Mouse (Mus musculus) midbrain, embryonic 12.5 days (tissue): ENCODE results near the gene Gm5460. TPM values are rescaled to one million over a fixed set of nuclear protein-coding genes. Genes with fewer than 3 reads are reported as not detected.

Experiments
- ATAC-seq: fragments of 200-750 bp; cut with Nextera tagmentation; 2 replicates; pipeline ENCODE4 v1.8.0; 2017; ENCODE audit warnings: low read depth, moderate TSS enrichment, moderate library complexity; ENCODE audit not compliant: low FRiP score
- H3K27ac ChIP-seq: fragments of 300-500 bp; sonication (generic); replicated peaks from 2 replicates; pipeline ENCODE4 v1.5.1; 2016; ENCODE audit warnings: mild to moderate bottlenecking
- H3K27me3 ChIP-seq: fragments of 300-500 bp; sonication (generic); 2 replicates; pipeline ENCODE4 v1.6.1; 2016; ENCODE audit warnings: mild to moderate bottlenecking
- H3K36me3 ChIP-seq: fragments of 300-500 bp; sonication (generic); 2 replicates; pipeline ENCODE4 v1.6.1; 2016
- H3K4me1 ChIP-seq: fragments of 300-500 bp; sonication (generic); 2 replicates; pipeline ENCODE4 v1.6.1; 2016
- H3K4me2 ChIP-seq: fragments of 300-500 bp; sonication (generic); replicated peaks from 2 replicates; pipeline ENCODE4 v1.6.1; 2016; ENCODE audit warnings: mild to moderate bottlenecking, moderate library complexity
- H3K4me3 ChIP-seq: fragments of 300-500 bp; sonication (generic); 2 replicates; pipeline ENCODE4 v1.5.1; 2016; ENCODE audit warnings: mild to moderate bottlenecking
- H3K9ac ChIP-seq: fragments of 300-500 bp; sonication (generic); replicated peaks from 2 replicates; pipeline ENCODE4 v1.6.1; 2016; ENCODE audit warnings: mild to moderate bottlenecking, moderate library complexity
- H3K9me3 ChIP-seq: fragments of 300-500 bp; sonication (generic); 2 replicates; pipeline ENCODE4 v1.6.1; 2016; ENCODE audit warnings: mild to moderate bottlenecking
- WGBS: fragments of 180-500 bp; shearing (Covaris S2); methylation state at CpG from one replicate; pipeline ENCODE4 v1.1.7; 2016; 5-methylcytosine and 5-hydroxymethylcytosine counted together
- polyA plus RNA-seq: library from polyadenylated mRNA; unstranded; fragments of >200 nt; fragmentation: Nextera tagmentation; extraction: Ambion mirVana; gene quantifications from 2 replicates; pipeline ENCODE4 v1.2.1, GENCODE M21; 2016

The Gm5460 gene
- polyA plus RNA-seq: not detected in 2 replicates

DNA sequence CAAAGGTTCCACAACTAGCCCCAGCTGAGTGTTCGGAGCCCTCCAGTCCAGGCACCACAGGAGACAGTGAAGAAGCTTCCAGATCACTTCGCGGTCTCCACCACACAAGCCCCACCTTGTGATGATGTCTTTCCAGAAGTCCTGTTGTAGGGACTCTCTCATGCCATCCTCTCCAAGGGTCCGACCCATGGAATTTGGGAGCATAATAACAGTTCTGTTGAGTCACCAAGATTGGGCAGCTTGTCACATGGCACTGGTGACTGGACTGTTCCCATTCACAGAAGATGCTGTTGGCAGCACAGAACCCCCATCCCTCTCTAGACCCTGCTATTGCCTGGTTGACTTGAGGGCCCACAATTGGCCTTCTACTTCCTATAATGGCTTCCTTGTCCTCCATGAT, at the start of gene Gm5460:
TSS of gene Gm5460 (plus strand) at position 378 of the 400 bp plus-strand sequence.
- Histone ChIP-seq H3K4me2 (no peak within 1 kb of the TSS), H3K4me1 (no peaks in the 10 kb centered on the region), H3K27me3 (no peaks in the 10 kb centered on the region), H3K27ac (no peak within 1 kb of the TSS), H3K9ac (no peak within 1 kb of the TSS), H3K4me3 (no peak within 1 kb of the TSS), H3K9me3 (no peaks in the 10 kb centered on the region), H3K36me3 (no peaks in the 10 kb centered on the region)
- WGBS: 90% methylated on average over 4 of the region's 4 CpGs
- no peak for ATAC-seq

DNA sequence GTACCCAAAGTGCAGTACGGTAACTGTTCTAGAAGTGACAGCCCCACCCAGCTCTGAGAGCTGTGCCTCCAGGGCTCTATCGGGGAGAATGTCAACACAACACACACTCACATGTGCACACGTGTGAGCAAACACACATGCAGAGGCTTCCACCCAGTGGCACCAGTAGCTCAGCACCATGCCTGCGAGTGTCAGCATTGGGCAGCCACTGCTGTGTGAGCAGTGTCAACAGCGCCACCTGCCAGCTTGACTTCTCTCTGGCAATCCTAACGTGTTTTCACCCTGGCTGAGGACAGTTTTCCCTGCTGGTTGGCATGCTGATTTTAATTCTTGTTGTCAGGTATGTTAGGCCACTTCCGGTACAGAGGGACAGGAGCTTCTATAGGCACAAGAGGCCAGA, 43.9 kb upstream of the Gm5460 start:
- Histone ChIP-seq H3K9ac (no peak overlapping the region), H3K4me1 (no peaks in the 10 kb centered on the region), H3K36me3 (no peaks in the 10 kb centered on the region), H3K4me3 (no peak overlapping the region), H3K27ac (no peak overlapping the region), H3K9me3 (no peaks in the 10 kb centered on the region), H3K27me3 (no peaks in the 10 kb centered on the region), H3K4me2 (no peak overlapping the region)
- ATAC-seq: no peak
- 46% methylated on average over 7 of the region's 7 CpGs for WGBS

DNA sequence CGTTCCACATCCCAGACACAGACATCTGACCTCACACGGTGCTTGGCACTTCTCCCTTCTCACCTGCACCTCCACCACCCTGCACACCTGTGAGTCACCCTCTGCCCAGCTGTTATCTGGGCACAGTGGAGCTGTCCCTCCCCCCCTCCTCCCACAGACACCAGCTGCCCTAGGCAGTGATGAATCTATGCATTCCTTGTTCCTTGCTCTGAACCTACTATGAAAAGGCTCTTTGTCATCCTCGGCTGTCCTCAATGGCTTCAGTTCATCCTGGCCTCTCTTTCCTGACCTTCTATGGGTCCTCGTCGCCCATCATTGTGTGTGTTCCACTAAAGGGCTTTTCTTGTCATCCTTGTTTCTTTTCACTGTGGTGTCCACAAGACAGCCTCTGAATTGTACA, 41.8 kb upstream of the Gm5460 start:
- WGBS: 58% methylated on average over 5 of the region's 5 CpGs

DNA sequence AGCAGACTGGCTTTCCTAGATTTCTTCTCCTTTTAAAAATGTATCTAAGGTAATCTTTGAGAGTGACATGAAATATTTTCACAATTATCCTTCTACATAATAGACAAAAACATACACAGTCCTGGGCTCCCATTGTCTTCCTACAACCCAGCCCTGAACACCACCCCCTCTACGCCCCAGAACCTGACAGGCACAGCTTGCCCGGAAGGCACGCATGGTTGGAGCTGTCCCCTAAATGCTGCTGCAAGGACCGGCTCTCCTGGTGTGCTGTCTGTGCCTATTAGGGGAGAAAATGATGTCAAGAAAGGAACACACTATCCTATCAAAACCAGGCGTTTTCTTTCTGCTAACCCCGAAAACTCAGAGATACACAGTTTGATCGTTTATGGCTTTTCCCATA, 38.8 kb upstream of the Gm5460 start:
- no peak overlapping the region for H3K27ac ChIP-seq
- no peak overlapping the region for H3K4me3 ChIP-seq
- peaks cover 8% of the 10 kb centered on the region; the same call in 1 of the 2 replicates for H3K4me1 ChIP-seq
- no peaks in the 10 kb centered on the region for H3K9me3 ChIP-seq
- no peaks in the 10 kb centered on the region for H3K36me3 ChIP-seq
- 41% methylated on average over 7 of the region's 7 CpGs for WGBS
- ATAC-seq: no peak
- H3K27me3 ChIP-seq: peaks cover 12% of the 10 kb centered on the region
- no peak overlapping the region for H3K9ac ChIP-seq
- no peak overlapping the region for H3K4me2 ChIP-seq

More for the DNA sequence above, 41.8 kb upstream of the Gm5460 start:
- ATAC-seq: no peak
- no peak overlapping the region for H3K4me3 ChIP-seq
- H3K4me2 ChIP-seq: no peak overlapping the region
- no peaks in the 10 kb centered on the region for H3K36me3 ChIP-seq
- H3K27me3 ChIP-seq: peaks cover 12% of the 10 kb centered on the region
- H3K9ac ChIP-seq: no peak overlapping the region
- H3K4me1 ChIP-seq: peaks cover 8% of the 10 kb centered on the region; the same call in 1 of the 2 replicates
- H3K9me3 ChIP-seq: no peaks in the 10 kb centered on the region
- H3K27ac ChIP-seq: no peak overlapping the region

DNA sequence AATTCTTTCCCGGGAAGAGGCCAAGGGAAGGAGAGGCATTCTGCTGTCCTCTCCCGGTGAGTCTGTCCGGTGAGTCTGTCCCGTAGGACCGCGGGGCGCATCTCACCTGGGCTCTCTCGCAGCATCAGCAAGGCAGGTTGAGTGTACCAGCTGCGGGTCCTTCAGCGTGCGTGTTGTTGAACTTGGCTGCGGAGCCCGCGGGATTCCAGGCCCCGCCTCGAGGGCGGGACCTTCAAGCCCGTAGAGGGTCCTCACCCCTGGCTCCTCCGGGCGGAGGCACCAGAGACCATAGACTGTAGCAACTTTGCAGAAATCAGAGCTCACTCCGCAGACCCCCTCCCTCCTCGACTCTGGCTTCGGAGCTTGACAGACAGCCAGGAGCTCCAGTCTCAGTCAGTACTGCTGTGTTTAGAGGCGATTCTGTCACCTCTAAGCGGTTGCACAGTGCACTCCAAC, 37.9 kb upstream of the Gm5460 start, which contains the start of gene Zfp488:
TSS of gene Zfp488 (minus strand) at position 161 of the 456 bp plus-strand sequence.
- 3% methylated on average over 25 of the region's 25 CpGs for whole genome bisulfite sequencing
- ATAC-seq: peak; percentile 62; the same call in 1 of the 2 replicates

DNA sequence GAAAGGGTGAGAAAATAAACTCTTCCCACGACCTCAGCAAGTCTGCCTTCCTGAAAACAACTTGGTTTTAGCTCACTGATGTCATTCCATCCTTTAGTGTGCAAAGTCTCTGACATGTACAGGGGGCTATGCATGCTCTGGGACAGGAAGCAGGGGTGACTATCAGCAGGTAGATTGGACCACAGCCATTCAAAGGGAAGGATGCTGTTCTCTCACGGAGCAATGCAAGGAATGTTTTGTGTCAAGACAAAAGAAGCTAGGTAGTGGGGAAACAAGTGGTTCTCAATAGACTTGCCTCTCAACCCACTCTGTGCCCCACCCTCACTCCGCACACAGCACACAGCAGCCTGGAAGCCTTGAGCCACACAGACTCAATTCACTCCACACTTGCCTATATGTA, 27.4 kb upstream of the Gm5460 start:
- WGBS: 62% methylated on average over 3 of the region's 3 CpGs
- Histone ChIP-seq H3K9me3 (no peaks in the 10 kb centered on the region), H3K9ac (no peak overlapping the region), H3K27me3 (no peaks in the 10 kb centered on the region), H3K4me3 (no peak overlapping the region), H3K27ac (no peak overlapping the region), H3K36me3 (no peaks in the 10 kb centered on the region), H3K4me2 (no peak overlapping the region), H3K4me1 (no peaks in the 10 kb centered on the region)
- no peak for ATAC-seq

More for the DNA sequence above, 37.9 kb upstream of the Gm5460 start, which contains the start of gene Zfp488:
- H3K4me2 ChIP-seq: peak within 1 kb of the TSS; percentile 83
- peaks cover 12% of the 10 kb centered on the region for H3K27me3 ChIP-seq
- peak within 1 kb of the TSS; percentile 42 for H3K4me3 ChIP-seq
- no peak within 1 kb of the TSS for H3K27ac ChIP-seq
- H3K9ac ChIP-seq: peak within 1 kb of the TSS; percentile 55; the same call in 1 of the 2 replicates
- H3K9me3 ChIP-seq: no peaks in the 10 kb centered on the region
- no peaks in the 10 kb centered on the region for H3K36me3 ChIP-seq
- peaks cover 8% of the 10 kb centered on the region; the same call in 1 of the 2 replicates for H3K4me1 ChIP-seq

DNA sequence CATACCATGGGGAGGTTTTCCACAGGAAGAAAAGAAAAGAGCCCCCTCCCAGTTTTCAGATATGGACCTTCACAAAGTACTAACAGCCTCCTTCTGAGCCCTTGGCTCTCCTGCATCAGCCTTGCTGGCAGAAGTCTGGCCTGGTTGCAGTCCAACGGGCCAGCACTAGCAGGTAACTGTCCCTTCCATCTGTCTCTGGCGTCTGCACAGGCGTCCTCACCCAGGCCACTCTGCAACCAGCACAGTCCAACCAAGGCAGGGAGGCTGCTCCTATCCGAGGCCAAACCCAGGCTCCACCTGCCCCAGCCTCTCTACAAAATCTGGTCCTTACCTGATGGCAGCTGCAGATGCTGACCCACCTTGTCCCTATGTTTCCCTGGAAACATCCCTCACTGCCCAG, 24.6 kb upstream of the Gm5460 start:
- Histone ChIP-seq H3K9me3 (no peaks in the 10 kb centered on the region), H3K4me2 (no peak overlapping the region), H3K4me1 (no peaks in the 10 kb centered on the region), H3K9ac (no peak overlapping the region), H3K36me3 (no peaks in the 10 kb centered on the region), H3K4me3 (no peak overlapping the region), H3K27ac (no peak overlapping the region), H3K27me3 (no peaks in the 10 kb centered on the region)
- WGBS: 77% methylated on average over 4 of the region's 4 CpGs
- no peak for ATAC-seq

DNA sequence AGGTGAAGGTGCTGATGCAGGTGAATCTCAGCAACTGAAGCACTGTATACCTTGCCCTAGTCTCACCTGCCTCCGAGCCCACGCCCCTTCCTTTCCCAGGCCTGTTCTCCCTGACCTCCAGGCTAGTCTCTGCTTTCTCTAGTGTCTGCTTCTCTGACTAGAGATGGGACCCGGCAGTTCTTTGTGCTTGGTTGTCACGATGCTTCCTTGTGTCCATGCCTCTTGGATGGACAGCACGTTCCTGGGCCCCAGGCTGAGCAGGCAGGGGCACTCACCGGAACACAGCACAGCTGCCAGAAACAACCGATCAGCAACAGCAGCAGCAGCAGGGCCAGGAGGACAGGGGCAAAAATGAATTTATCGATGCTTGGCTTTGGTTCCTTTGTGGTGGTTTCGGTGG, 23.5 kb upstream of the Gm5460 start:
- Histone ChIP-seq H3K36me3 (no peaks in the 10 kb centered on the region), H3K27ac (no peak overlapping the region), H3K9ac (no peak overlapping the region), H3K4me2 (no peak overlapping the region), H3K4me1 (no peaks in the 10 kb centered on the region), H3K27me3 (no peaks in the 10 kb centered on the region), H3K9me3 (no peaks in the 10 kb centered on the region), H3K4me3 (no peak overlapping the region)
- WGBS: 91% methylated on average over 9 of the region's 9 CpGs
- no peak for ATAC-seq

DNA sequence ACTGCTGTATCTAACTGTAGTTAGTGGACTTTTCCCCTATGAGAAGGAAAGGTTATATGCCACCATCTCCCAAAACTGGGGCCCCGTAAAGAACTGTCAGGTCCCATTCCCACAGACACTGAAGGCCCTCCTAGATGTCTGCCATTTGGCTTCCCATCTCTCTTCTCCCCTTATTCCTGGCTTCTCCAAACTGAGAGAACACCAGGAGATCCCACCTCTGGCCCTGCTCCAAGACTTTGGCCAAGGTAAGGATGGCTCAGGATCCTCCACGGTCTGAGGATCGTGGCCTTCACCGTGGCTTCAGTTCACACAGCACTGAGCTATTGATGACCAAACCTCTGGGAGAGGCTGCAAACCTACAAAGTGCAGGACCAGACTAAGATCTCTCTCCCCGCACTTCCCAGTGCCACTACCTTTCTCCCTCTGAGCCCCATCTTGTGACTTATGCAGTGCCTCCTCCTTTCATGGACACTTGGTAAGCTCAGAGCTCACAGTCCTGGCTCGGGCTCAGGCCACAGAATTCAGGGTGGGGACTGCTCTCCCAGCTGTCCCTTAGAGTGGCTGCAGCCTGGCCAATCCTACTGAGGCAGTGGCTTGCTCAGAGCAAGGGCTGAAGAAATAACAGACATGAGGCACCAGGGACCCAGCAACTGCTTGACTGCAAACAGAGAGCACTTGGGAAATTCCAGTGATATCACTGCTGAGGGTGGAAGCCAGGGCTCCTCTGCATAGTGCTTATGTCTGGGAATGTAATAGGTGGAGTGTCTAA, 22.9 kb upstream of the Gm5460 start:
- H3K27ac ChIP-seq: no peak overlapping the region
- no peak overlapping the region for H3K9ac ChIP-seq
- no peaks in the 10 kb centered on the region for H3K4me1 ChIP-seq
- 90% methylated on average over 6 of the region's 6 CpGs for WGBS
- H3K4me3 ChIP-seq: no peak overlapping the region
- no peak for ATAC-seq
- no peak overlapping the region for H3K4me2 ChIP-seq
- no peaks in the 10 kb centered on the region for H3K27me3 ChIP-seq
- no peaks in the 10 kb centered on the region for H3K9me3 ChIP-seq
- no peaks in the 10 kb centered on the region for H3K36me3 ChIP-seq

DNA sequence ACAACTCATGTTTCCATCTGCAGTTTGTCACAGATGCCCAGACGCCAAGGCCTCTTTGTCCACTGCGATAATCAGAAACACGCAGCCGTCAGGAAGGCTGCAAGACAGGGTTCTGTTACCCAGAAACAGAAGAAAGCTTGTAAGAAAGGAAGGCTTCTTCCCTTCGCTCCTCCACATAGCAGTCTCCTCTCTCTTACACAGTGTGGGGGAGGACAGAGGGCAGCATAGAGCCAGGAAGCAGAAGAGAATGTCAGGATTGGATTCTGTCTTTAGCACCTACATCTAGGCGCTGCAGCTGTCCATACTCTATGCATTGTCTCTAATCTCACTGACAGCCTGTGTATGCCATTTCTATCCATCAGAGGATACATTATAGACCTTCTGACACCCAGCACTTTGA, 19.1 kb upstream of the Gm5460 start:
- no peaks in the 10 kb centered on the region for H3K4me1 ChIP-seq
- no peak for ATAC-seq
- no peaks in the 10 kb centered on the region for H3K27me3 ChIP-seq
- H3K9ac ChIP-seq: no peak overlapping the region
- no peak overlapping the region for H3K27ac ChIP-seq
- no peaks in the 10 kb centered on the region for H3K36me3 ChIP-seq
- 77% methylated on average over 6 of the region's 6 CpGs for WGBS
- H3K4me2 ChIP-seq: no peak overlapping the region
- no peaks in the 10 kb centered on the region for H3K9me3 ChIP-seq
- H3K4me3 ChIP-seq: no peak overlapping the region

DNA sequence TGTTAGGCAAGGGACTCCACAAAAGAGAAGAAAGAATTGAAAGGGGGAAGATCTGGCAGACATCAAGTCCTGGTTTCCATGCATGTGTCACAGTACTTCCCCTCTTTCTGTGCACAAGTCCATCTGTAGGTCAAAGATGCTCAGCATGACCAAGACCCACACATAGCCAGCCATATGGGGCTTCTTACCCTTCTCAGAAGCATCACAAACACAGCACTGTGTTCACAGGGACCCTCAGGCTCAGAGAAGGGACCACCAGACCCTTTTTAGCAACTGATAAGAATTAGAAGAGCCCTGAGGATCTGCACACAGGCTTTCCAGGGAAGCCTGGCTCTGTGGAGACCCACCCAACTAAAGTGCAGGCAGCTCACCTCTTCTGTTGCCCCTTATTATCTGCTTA, 16.5 kb upstream of the Gm5460 start:
- no peak overlapping the region for H3K9ac ChIP-seq
- no peak for ATAC-seq
- H3K36me3 ChIP-seq: no peaks in the 10 kb centered on the region
- H3K27me3 ChIP-seq: no peaks in the 10 kb centered on the region
- H3K27ac ChIP-seq: no peak overlapping the region
- H3K4me2 ChIP-seq: no peak overlapping the region
- no peaks in the 10 kb centered on the region for H3K4me1 ChIP-seq
- no peaks in the 10 kb centered on the region for H3K9me3 ChIP-seq
- H3K4me3 ChIP-seq: no peak overlapping the region

DNA sequence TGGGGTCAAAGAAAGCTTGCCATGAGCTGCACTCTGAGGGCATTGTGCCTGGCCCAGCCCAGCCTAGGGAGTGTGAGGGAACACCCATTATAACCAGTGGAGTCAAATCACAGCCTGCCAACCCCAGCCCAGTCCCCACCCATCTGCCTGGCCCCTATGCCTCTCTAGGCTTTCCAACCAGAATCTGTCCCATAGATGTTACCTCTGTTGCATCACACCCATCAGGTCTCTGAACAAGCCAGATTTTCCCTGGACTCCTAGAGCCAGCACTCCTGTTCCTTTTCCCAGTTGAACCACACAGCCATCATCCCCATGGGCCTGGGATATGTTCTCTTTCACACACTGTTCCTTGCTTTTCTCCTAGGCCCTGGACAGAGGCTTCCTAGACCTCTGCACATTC, 15.1 kb upstream of the Gm5460 start:
- ATAC-seq: no peak
- Histone ChIP-seq H3K27ac (no peak overlapping the region), H3K9me3 (no peaks in the 10 kb centered on the region), H3K4me3 (no peak overlapping the region), H3K9ac (no peak overlapping the region), H3K4me2 (no peak overlapping the region), H3K4me1 (no peaks in the 10 kb centered on the region), H3K27me3 (no peaks in the 10 kb centered on the region), H3K36me3 (no peaks in the 10 kb centered on the region)
